Mouse (Mus musculus) lung, adult 2 months (tissue): ENCODE data around the gene Npff.

Experiments used
- CTCF ChIP-seq: fragments of 200-500 bp; IDR thresholded peaks from 2 replicates; pipeline ENCODE4 v1.5.1; 2011; ENCODE audit warnings: mild to moderate bottlenecking, low read length, control low read depth; ENCODE audit not compliant: insufficient read depth
- POLR2A ChIP-seq: fragments of 200-500 bp; IDR thresholded peaks from 2 replicates; pipeline ENCODE4 v1.6.1; 2011; ENCODE audit warnings: low read depth, mild to moderate bottlenecking, control low read depth, low read length, borderline replicate concordance; ENCODE audit errors: extremely low read depth

GRCm38 (mm10) chr15:102512010-102512409 lies 12.7 kb downstream of the Npff start:
- TF ChIP-seq CTCF, result no peak
- TF ChIP-seq POLR2A, result no peak
